Mouse (Mus musculus) kidney, adult 2 months (tissue): ENCODE measurements at regions not wholly inside any gene's neighbourhood (a gene's known extent, or its start where the extent isn't known, plus 50 kb on each side); places are given as distances from the start of the nearest gene placed in this dataset.

Experiments used
- CTCF ChIP-seq: fragments of 200-500 bp; conservative IDR thresholded peaks from 2 replicates; pipeline ENCODE4 v1.5.1; 2011; ENCODE audit warnings: low read depth, mild to moderate bottlenecking, control low read depth, low read length, moderate library complexity, mixed read lengths; ENCODE audit not compliant: insufficient read depth, insufficient read length
- POLR2A ChIP-seq: fragments of 200-500 bp; IDR thresholded peaks from one replicate; pipeline ENCODE4 v1.6.1; 2011; ENCODE audit warnings: low read depth, low read length, control low read depth

- TF ChIP-seq POLR2A = no peak
- no peak for TF ChIP-seq CTCF
Observed at GRCm38 (mm10) chr3:66563329-66563728, 266.7 kb upstream of the Veph1 start.
